Mouse (Mus musculus) gastrocnemius, postnatal 25 days (tissue): ENCODE data around the gene Plcg1. TPM values are rescaled to one million over a fixed set of nuclear protein-coding genes. Genes with fewer than 3 reads are reported as not detected.

Experiments used
- DNase-seq: peaks from one replicate; pipeline ENCODE4 v3.0.0; 2022
- total RNA-seq, 2 experiments: library from RNA; stranded (reverse); gene quantifications; 1 replicate in 1 of 2; 2 replicates in 1 of 2; pipeline ENCODE4 v1.2.3; 2021

Plcg1 gene
- total RNA-seq, 2 experiments from 2014 or later: 19.8 to 24.5 TPM

DNA sequence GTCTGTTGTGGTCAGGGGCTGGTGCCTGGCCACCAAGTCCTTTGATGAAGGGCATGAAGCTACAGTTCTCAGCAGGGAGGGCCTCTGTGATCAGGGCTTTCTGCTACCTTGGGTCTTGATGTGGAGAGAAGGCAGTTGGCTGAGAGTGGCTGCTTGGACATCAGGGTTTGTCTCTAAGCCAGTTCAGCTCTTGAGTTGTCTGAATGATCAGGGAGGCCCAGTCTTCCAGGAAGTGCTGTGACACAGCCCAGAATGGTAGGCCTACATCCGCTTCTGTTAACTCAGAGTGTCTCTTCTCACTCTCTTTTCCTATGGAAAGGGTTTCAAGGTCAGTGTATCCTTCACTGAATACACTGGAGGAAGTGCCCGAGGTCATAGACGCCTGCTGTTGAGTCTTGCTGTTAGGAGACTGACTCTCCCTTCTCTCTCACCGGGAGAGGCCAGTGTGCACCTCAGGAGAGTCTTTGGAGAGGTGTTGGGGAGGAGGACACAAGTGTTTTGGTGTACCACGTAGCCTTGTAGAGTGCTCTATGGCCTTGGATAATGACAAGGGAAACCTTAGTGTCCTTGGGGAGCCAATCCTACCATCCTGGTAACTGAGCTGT, 4.7 kb downstream of the Plcg1 start:
- peak; percentile 4 for DNase-seq

DNA sequence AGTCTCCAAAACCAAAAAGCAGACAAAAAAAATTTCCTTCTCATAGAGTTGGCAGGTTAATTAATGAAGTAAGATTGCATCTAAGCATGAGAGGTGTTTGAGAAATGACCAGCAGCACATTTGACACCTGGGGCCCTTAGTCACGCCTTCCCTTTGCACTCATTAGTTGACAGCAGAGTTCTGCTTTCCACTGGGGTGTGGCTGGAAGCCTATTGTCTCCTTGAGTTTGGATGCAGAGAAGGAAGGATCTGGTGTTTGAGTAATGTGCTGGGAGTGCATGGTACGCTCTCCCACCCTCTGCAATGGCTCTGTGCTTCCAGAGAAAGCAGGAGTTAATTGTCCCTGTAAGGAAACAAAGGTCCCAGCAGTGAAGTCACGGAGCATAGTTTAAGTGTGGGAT, 5.4 kb downstream of the Plcg1 start:
- DNase-seq: no peak

DNA sequence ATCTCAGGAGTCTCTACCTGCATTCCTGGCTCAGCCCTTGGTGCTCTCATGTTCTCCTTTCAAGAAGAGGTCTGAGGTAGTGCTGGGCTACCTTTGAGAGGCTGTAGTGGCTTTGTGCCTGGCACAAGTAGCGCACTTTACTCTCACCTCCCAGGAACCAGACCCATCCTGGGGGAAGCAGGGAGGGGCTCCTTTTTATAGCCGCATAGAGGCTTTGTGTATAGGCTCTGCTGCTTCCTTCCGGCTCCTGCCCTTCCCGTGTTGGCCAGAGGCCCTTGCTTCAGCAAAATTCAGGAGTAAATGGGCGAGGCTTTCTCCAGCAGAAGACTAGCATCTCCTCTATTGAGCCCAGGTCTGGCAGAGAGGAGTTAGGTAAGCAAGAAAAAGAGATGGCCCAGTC, 7.3 kb downstream of the Plcg1 start:
- DNase-seq: no peak

DNA sequence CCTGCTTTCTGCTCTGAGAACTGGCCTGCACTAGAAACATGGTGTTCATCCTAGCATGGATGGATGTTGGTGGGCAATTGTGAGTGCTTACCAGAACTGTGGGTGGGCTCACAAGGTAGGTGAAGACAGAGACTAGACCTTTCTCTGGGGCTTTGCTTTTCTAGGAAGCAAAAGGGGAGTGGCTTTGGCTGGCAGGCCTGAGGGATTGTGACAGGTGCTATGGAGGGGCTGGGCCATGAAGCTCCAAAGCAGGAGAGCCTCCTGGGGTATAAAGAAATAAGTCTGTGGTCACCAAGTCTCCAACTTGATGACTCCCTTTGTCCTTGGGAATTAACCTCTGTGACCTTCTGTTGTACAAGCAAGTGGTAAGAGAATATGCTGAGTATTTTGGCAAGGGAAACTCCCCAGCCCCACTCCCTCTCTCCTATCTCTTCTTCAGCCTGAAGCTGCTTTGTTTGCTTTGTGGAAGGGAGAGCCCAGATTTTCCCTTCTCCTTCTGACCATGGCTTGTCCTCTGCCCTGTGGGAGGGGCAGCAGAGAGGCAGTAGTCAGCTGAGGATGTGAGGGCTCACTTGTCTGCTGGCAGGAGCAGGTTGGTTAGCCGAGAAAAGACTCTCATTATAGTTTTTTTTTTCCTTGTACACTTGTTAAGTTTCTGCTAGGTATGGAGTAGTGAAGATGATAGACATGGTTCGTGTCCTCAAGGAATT, 8.7 kb downstream of the Plcg1 start:
- no peak for DNase-seq

DNA sequence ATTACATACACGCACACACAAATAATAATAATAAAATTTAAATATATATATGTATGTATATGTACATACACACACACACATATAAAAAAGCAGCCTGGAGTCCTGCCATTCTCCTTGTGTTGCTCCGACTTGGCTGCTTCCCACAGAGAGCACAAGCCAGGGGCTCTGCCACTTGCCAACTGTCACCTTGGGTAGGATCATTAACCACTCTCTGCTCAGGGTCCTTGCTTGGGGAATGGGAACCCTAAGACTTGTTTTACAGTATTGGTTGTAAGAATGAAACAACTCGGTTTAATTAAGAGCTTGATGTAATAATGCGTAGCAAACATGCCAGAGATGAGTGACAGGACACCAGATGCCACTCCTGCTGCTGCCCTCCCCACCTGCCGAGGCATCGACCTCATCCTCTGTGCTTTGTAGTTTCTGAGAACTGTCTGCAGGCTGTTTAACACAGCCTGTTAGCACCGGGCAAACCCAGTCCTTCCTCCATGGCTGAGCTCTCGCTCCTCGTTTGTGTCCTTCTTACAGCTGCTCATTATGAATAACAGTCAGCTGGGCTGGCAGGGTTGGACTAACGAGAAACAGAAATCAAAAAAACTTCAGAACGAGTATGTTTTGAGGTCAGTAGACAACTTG, 9.5 kb downstream of the Plcg1 start:
- DNase-seq: no peak

DNA sequence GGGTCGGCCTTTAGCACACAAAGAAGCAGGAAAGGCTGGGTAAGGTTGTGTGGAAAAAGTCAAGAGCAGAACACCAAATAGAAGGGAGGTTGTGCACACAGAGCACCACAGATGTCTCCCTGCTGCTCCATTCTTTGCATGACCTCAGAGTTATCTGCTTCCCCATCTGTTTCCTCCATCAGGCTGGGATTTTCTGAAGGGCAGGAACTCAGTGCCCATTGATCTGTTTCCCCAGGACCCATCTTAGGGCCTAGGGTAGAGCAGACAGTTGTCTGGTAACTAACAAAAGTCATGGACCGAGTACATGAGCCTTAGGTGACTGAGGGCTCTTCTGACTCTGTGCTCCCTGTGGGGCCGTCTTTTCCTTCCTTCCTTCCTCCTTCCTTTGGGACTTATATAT, 10.5 kb downstream of the Plcg1 start:
- DNase-seq: no peak

DNA sequence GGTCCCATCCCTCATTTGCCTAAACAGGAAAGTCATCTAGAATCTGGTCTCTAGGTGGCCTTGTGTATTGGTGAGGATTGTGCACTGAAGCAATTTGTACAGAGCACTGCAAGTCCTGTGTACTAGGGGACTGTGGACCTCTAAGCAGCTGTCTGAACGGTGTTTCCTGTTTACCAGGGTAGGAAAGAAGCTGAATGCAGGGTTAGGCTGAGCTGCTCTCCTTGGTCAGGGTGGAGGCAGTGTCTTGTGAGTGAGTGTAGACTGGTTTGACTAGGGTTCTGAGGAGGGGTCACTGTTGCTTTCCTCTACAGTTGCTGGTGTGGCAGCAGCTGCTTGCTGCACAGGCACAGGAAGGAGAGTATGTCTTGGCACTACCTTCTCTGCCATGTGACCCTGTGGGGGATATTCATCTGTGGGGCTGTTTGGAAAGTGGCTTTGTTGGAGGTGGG, 11.1 kb downstream of the Plcg1 start:
- DNase-seq: no peak

DNA sequence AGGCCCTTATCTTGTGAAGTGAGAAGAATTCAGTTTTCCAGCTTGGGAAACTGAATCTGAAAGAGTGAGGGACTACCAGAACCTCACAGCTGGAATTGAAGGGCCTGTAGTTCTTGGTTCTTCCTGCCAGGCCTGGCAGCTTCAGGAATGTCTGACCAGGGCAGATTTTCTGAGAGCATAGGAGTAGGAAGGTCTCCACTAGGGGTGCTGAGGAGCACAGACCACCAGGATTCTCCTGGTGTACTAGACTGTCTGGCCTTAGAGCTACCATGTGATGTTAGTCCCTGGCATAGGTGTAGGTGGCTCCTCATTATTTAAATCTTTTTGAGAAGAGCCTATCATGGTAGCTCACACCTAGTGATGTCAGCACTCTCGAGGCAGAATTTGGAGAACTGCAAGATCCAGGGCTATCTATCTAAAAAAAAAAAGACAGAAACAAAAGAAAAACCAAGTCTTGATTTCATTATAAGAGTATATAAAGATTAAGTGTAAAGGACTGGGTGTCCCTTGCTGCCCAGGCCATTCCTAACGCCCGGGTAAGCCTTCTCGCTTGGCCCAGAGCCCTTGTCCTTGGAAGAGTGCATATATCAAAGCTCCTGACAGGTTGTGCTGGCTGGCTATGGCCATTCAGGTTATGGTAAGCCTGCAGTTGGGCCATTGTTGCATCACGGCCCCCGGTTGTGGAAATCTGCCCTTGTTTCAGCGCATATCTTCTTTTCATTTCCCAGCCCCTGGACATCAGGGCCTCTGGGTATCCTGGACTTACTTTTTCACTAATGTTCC, 13.1 kb downstream of the Plcg1 start:
- DNase-seq: peak; percentile 52

DNA sequence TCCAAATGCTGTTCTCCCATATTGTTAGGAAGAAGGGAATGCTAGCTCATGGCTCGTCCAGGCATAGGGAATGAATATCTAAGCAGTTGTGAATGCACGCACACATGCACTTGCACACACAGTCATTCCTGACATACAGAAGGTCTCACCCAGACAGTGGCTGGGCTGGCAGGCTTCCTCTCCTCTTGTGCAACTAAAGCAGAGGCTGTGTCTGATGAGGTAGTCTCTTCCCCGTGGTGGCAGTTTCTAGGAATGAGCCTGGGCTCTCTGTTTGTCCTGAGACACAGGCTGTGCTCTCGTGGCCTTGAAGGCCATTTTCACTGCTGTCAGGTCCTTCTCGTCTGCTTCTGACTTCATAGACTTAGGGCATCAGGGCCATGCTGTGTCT, 13.7 kb downstream of the Plcg1 start:
- no peak for DNase-seq

DNA sequence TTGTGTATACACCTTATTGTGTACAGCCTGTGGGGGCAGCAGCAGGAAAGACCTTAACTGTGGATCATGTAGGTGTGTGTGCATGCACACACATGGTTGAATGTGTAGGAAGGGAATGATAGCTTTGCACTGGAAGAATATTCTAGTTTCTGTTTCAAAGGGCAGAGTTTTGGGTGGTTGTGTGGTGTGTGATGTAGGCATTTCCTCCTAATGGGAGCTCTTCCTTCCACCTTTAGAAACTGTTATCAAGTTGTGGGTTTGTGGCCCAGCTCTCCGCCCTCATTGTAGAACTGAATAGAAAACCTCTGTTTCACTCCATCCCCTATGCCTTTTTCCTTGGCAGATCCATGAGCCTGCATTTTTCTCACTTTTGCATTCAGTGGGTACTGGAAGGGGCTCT, 14.4 kb downstream of the Plcg1 start:
- DNase-seq: no peak

DNA sequence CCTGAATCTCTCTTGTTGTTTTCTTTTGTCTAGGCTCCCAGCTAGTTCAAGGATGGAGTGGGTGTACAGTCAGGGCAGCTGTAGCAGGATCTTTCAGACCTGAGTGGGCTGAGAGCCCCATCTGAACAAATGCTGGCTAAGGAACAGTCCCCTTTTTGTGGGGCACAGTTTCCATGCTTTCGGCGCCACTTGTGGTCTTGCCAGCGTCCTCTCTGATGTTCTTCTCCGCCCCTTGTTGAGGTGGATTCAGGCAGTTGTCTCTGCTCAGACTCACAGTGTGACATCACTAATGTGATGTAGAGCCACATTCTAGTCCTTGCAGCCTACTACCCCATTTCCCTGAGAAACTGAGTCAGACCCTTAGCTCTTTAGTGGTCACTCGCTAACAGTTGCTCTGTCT, 15.5 kb downstream of the Plcg1 start:
- DNase-seq: no peak

DNA sequence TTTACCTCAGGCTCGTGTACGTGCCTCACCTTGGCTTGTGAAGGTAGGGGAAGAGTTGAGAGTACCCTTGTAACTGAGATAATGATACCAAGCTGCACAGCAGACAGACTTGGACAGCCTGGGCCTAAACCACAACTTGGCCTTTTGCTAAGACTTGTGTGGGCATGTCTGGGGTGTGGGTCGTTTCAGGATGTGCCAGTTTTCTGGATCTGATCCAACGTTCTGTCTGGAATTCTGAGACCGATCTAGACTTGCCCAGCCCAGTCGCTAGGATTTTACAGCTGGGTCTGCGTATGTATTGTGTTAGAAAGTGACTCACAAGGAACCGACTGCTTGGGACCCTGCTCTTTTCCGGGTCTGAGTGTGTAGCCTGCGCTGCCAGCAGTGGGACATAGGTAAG, 16.0 kb downstream of the Plcg1 start:
- DNase-seq: no peak

DNA sequence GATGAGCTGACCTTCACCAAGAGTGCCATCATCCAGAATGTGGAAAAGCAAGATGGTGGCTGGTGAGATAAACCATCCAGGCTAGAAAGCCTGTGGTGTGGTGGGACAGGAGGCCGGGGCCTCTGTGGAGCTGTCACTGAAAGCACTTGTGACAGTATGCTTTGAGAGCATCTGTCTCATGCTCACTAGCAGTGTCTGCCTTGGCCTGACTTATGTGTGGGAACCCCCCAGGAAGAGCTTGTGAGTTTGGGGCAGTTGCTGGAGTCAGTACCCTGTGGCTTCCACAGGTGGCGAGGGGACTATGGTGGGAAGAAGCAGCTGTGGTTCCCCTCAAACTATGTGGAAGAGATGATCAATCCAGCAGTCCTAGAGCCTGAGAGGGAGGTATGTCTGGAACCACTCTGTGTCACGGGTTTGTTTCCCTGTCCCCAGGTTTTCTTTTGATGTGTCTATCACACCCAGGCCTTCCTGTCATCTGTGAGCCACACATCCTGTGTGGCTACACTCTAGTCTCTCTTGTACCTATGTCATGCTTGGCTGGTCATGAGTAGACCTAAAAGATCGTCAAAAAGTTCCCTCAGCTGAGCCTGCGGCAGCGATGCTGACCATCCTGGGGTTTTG, 25.6 kb downstream of the Plcg1 start:
- DNase-seq: no peak

DNA sequence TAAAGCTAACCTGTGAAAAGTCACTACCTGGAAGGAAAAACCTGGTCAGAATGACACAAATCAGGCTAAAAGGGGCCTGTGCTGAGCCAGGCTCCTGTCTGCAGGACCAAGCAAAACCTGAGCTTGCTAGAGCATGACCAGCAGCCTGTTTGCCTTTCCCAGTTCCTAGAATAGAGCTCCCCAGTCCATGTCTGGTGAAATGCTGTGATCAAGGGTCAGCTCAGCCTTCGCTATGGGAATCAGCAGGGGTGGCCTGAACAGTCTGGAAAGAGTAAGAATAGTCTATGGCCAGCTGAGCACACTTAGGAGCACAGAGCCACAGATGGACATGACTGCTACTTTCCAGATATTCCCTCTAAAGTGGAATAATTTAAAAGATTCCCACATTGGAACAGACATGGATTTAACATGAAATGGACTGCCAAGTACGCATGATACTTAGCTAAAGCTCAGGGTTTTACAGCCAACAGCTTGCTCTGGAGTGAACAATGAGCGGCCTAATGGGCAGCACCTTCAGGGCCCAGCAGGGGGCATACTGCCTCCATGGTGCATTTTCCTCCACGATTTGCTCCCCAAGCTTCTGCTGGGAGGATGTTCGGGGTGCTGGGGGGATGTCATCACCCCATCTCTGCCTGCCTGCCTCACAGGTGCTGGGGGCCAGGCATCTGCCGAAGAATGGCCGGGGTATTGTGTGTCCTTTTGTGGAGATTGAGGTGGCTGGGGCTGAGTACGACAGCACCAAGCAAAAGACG, 29.5 kb downstream of the Plcg1 start:
- DNase-seq: no peak

DNA sequence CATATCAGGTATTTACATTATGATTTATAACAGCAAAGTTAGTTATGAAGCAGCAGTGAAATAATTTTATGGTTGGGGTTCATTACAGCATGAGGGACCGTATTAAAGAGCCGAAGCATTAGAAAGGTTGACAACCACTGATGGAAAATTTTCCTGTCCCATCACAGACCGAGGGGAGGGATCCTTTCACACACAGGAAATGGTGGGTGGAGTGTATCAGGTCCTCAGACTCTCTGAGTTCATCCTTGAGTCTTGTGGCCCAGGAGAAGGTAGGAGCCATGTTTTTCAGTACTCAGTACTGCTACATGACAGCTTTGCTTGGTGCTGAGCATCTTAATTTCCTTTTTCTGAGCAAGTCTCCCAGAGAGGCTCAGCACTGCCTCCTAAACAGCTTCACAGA, 32.7 kb downstream of the Plcg1 start:
- DNase-seq: no peak

DNA sequence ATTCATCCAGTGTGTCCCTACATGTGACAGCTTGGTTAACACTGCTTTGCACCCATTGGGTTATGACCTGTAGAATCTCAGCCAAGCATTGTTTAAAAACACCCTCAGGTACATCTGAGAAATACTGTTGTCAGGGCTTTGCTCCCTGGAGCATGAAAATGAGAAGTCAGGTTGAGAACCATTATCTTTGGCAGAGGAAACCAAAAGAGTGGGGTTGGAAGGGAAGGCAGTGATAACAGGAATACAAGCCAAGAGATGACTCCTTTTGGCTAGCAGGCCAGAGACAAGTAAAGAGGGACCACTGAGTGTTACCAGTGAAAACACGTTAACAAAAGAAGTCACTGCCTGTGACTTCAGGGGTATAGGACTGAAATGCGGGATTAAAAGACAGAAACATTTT, 33.3 kb downstream of the Plcg1 start:
- no peak for DNase-seq

DNA sequence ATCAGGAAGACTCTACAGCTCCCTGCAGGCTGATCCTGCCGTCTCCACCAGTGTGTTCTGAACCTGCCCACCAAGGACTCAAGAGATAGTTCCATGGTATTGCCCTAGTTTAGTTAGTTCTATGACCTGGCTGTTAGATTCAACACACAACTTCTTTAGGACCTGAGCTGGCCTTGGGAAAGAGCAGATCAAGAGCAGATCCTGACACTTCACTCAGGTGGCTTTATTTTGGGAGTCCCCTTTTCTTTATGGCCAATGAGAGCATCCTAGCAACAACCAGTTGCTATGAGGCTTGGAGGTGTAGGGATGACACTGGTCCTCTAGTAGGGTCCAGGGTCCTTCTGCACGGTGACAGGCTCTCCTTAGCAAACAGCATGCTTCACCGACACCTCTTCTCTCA, 34.0 kb downstream of the Plcg1 start:
- no peak for DNase-seq

DNA sequence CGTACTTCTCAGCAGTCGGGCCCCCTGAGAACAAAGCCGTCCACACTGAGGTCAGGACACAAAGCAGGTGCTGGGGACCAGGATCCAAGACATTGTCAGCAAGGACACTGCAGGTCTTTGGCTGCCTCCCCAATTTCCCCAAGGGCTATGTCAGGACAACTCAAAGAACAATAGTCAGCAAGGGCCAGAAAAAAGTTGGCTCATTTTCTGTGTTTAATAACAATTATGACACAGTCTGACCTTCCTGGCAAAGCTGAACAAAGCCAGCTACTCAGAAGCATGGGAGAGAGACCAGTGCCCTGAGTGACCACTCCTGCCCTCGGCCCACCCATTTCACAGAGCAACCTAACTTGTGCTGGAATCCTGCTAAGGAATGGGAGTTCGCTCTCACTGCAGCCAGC, 35.3 kb downstream of the Plcg1 start:
- DNase-seq: peak; percentile 76

DNA sequence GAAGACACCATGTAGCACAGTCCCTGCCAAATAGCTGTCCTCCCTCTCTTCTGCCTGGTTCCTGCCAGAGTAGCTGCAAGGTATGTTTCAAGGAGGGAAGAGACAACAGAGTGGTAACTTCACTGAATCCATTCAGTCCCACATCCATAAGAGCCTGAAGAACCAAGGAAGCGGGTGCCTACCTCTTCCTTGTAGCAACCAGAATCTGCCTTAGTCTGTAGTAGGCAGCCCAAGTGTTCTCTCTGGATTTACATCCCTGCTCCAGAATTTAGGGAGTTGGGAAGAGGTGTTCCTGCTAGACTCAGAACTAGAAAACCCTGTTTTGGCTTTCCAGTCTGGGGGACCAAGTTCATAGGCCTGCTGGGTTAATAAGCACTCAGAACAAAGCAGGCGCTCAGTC, 36.1 kb downstream of the Plcg1 start:
- no peak for DNase-seq

DNA sequence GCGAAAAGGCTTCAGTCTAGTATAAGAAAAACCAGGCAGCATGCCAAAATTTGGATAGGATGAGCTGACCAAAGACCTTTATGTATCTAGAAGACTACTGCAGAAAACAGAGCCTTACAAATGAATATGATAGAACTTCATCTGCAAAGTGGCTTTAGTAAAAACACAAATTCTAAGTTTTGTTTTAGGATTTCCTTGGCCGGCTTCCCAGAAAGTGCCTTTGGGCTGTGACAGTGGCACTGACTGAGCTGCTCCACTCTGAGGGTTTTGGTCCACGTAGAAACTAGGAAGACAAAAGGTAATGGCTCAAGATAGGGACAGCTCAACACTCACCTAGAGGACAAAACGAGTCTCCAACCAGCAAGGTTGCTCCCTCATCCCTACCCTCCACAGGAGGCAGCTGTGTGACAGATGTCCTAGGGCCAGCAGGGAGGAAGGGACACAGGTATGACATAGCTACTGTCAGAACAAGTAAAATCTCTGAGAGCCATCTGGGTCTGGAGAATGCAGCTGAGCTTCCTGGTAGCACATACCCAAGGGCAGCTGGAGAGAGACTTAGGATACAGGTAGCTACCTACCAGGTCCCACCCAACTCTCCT, 37.1 kb downstream of the Plcg1 start:
- no peak for DNase-seq

DNA sequence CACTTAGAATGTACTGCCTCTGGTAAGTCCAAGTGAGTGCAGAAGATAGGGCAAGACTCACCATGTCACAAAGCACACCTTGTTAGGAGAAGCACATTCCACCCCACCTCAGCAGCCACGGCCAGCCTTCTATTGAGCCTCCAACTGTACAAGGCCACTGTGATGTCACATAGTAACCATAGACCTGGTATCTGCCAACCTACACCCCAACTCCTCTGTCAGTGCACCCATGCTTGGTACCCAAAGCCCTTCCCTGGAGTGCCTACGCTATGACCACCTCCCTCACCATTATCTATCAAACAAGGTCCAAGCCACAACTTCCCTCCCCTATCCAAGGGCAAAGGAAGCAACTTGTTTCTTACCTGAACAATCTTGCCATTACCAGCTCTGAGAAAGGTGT, 37.9 kb downstream of the Plcg1 start:
- no peak for DNase-seq
